Mouse (Mus musculus) ES-E14 (cell line): ENCODE data around the gene Chd9. TPM values are rescaled to one million over a fixed set of nuclear protein-coding genes. Genes with fewer than 3 reads are reported as not detected.

ENCODE experiments used
- DNase-seq: peaks from one replicate; pipeline ENCODE4 v3.0.0-alpha.2; 2013; ENCODE audit warnings: low read depth, low spot score
- H3K27ac ChIP-seq: 2 replicates; pipeline ENCODE4 v1.5.1; 2012; ENCODE audit warnings: low read depth, mild to moderate bottlenecking, low read length, moderate library complexity, mixed read lengths; ENCODE audit not compliant: poor library complexity, insufficient read depth, severe bottlenecking
- H3K36me3 ChIP-seq: 2 replicates; pipeline ENCODE4 v1.6.1; 2012; ENCODE audit warnings: mild to moderate bottlenecking, low read length, moderate library complexity, mixed read lengths; ENCODE audit not compliant: control insufficient read depth, poor library complexity, insufficient read depth, severe bottlenecking
- H3K4me1 ChIP-seq, 2 experiments: fragments of 150-350 bp in 1 of 2; sonication (generic) in 1 of 2; 2 replicates each; pipeline ENCODE4 v1.6.1; 2012; ENCODE audit warnings: low read length in 2 of 2, mild to moderate bottlenecking in 1 of 2, mixed read lengths in 1 of 2; ENCODE audit not compliant: control insufficient read depth in 2 of 2, insufficient read depth in 2 of 2, poor library complexity in 1 of 2
- H3K4me3 ChIP-seq, 2 experiments: fragments of 150-350 bp in 1 of 2; sonication (generic) in 1 of 2; 2 replicates each; pipeline ENCODE4 v1.5.1; 2012; ENCODE audit warnings: low read length in 2 of 2, low read depth in 1 of 2, mild to moderate bottlenecking in 1 of 2, mixed read lengths in 1 of 2; ENCODE audit not compliant: insufficient read depth in 1 of 2, poor library complexity in 1 of 2, severe bottlenecking in 1 of 2
- H3K9ac ChIP-seq: 2 replicates; pipeline ENCODE4 v1.6.1; 2012; ENCODE audit warnings: low read depth, mild to moderate bottlenecking, low read length, mixed read lengths; ENCODE audit not compliant: poor library complexity, insufficient read depth, severe bottlenecking
- H3K9me3 ChIP-seq: fragments of 150-350 bp; sonication (generic); 2 replicates; pipeline ENCODE4 v1.6.1; 2012; ENCODE audit warnings: low read depth, mild to moderate bottlenecking, low read length; ENCODE audit not compliant: control insufficient read depth, insufficient read depth
- CHD2 ChIP-seq: IDR thresholded peaks from 2 replicates; pipeline ENCODE4 v1.6.1; 2014; ENCODE audit warnings: mild to moderate bottlenecking, low read depth, low read length, inconsistent platforms
- HCFC1 ChIP-seq: IDR thresholded peaks from 2 replicates; pipeline ENCODE4 v1.6.1; 2012; ENCODE audit warnings: low read length, inconsistent platforms, borderline replicate concordance; ENCODE audit not compliant: insufficient read depth
- MAFK ChIP-seq: IDR thresholded peaks from 2 replicates; pipeline ENCODE4 v1.6.1; 2014; ENCODE audit warnings: mild to moderate bottlenecking, low read depth, low read length, inconsistent platforms; ENCODE audit not compliant: insufficient read depth
- ZC3H11A ChIP-seq: IDR thresholded peaks from 2 replicates; pipeline ENCODE4 v1.6.1; 2012; ENCODE audit warnings: low read depth, mild to moderate bottlenecking, inconsistent platforms, low read length, borderline replicate concordance
- ZNF384 ChIP-seq: IDR thresholded peaks from 2 replicates; pipeline ENCODE4 v1.6.1; 2012; ENCODE audit warnings: low read depth, low read length, inconsistent platforms
- in situ Hi-C, 2 experiments: fragments of 600-800 bp; cut with MboI; formaldehyde crosslinking; loops; one replicate each; pipeline ENCODE4 v1.15.1; 2025; ENCODE audit warnings: low sequenced_read_pairs in 2 of 2, inconsistent platforms in 1 of 2; ENCODE audit not compliant: unreplicated experiment in 2 of 2
- total RNA-seq: library from RNA; depleted of rRNA; stranded (reverse); fragments of 300-350 nt; gene quantifications from 2 replicates; pipeline ENCODE4 v1.2.3, GENCODE M21; 2012

Gene Chd9
- total RNA-seq, 1 experiment: 32.4 TPM

DNA sequence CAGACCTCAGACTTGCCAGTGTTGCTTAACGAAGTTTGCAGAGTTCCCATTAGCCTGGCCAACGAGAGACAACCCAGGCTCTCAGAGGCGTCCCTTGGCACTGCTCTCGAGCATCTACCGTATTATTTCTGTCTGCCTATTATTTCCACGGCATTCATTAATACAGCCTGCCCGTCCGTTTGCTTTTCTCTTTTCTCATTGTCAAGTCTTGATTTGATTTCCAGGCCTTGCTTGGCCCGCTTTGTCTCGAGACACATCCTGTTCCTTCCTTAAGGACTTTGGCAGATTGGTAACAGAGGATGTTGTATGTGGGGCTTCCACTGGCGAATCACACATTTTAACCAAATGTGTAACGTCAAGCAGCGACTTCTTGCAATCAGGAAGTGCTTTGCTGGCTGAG is 13.2 kb downstream of the Chd9 start:
- TF ChIP-seq MAFK (no peak), HCFC1 (no peak), CHD2 (no peak), ZC3H11A (no peak), ZNF384 (no peak)
- Histone ChIP-seq H3K36me3 (no peaks in the 10 kb centered on the region), H3K9ac (no peak overlapping the region), H3K9me3 (no peaks in the 10 kb centered on the region), H3K4me1 (peaks cover 1 to 30% of the 10 kb centered on the region in 2 experiments; a peak in 3 of 4 replicates), H3K27ac (no peak overlapping the region), H3K4me3 (no peak overlapping the region)
- DNase-seq: no peak
- in situ Hi-C loops: no loop called here

DNA sequence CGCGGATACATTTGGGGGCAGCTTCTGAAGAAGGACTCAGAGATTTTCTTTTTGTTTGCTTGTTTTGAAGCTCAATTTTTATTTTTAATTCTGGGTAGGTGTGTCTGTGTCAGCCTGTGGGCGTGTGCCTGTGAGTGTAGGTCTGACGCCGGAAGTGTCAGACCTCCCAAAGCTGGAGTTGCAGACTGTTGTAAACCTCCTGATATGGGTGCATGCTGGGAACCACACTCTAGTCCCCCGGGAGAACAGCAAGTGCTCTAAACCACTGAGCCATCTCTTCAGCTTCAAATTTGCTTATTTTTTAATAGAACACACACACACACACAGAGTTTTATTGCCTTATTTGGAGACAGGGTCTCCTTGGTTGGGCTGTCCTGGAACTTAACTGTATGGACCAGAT is 15.0 kb downstream of the Chd9 start:
- no peak for DNase-seq
- in situ Hi-C loops: no loop called here
- no peak overlapping the region for H3K4me3 ChIP-seq
- no peak overlapping the region for H3K27ac ChIP-seq
- no peaks in the 10 kb centered on the region; the same call in 1 of the 2 replicates for H3K36me3 ChIP-seq
- TF ChIP-seq MAFK (no peak), HCFC1 (no peak), ZNF384 (no peak), ZC3H11A (no peak), CHD2 (no peak)
- H3K4me1 ChIP-seq: peaks cover 1 to 31% of the 10 kb centered on the region in 2 experiments; a peak in 3 of 4 replicates
- no peak overlapping the region for H3K9ac ChIP-seq
- H3K9me3 ChIP-seq: no peaks in the 10 kb centered on the region

DNA sequence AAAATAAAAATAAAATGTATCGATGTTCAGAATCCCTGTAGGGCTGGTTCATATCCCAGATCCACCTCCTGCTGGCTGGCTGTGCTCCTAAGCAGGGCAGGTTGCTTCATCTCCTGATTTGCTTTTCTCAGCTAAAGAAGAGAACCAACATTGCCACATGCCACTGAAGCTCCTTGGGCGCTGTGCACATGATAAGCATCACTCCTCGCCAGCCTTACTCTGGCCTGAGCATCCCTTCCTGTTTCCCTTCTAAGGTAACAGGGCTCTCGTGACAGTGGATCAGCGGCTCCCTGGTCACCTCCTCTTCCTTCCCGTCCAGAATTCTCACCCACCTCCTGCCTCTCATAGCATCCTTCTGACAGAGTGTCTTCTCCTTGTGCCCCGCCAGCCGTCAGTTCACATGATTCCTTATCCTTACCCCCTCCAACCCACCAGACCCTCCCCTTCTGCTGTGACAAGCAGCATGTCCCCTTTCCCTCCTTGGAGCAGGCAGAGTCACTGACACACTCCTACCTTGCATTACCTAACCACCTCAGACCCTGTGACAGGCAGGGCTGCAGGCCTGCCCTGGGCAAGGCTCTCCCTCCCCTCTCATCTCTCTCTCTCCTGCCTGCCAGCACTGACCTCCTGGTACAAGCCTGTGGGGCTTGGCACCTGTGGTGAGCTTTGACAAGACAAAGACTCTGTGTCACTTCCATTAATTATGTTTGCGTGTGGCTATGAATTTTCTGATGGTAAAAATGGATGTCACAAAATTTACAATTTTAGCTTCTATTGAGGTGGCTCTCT is 16.2 kb downstream of the Chd9 start:
- Histone ChIP-seq H3K27ac (no peak overlapping the region), H3K4me3 (no peak overlapping the region), H3K9me3 (no peaks in the 10 kb centered on the region), H3K36me3 (no peaks in the 10 kb centered on the region; the same call in 1 of the 2 replicates), H3K9ac (no peak overlapping the region), H3K4me1 (peaks cover 1 to 33% of the 10 kb centered on the region in 2 experiments; a peak in 3 of 4 replicates)
- TF ChIP-seq ZNF384 (no peak), MAFK (no peak), HCFC1 (no peak)
- DNase-seq: no peak
- in situ Hi-C loops: no loop called here

DNA sequence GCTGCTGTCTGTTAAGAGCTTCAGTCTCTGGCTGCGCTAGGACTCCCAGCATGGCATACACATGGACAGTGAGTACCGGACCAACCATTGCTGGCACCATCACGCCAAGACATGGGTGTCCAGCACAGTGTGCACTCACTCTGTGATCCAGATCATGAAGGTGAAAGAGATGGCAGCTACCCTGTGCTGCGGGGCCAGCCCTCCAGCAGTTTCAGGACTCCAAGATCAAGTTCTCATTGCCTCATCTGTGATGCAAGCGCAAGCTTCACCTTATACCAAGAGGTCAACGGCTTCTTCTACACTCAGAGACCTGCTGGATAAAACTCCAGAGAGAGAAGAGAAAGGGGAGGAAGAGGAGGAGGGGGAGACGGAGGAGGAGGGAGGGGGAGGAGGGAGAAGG is 19.8 kb downstream of the Chd9 start:
- no peak for TF ChIP-seq MAFK
- peaks cover 2% of the 10 kb centered on the region; the same call in 1 of the 2 replicates for H3K36me3 ChIP-seq
- no peaks in the 10 kb centered on the region for H3K9me3 ChIP-seq
- H3K4me1 ChIP-seq: peaks cover 0 to 31% of the 10 kb centered on the region in 2 experiments
- H3K9ac ChIP-seq: no peak overlapping the region
- DNase-seq: no peak
- H3K4me3 ChIP-seq: no peak overlapping the region
- in situ Hi-C loops: no loop called here
- H3K27ac ChIP-seq: no peak overlapping the region
